ENCODE assay signal across 16 mouse cellular contexts in genomic region chr8:122641406-122641805, GRCm38 (mm10). TPM values are rescaled to one million over a fixed set of nuclear protein-coding genes. Genes with fewer than 3 reads are reported as not detected.
DNase-seq lines count a peak whose midpoint lies in the region; ATAC-seq and TF ChIP-seq lines count a peak whose summit lies in the region.
"Had no signal": no experiment of that assay in that cellular context is flagged by ENCODE, and none has a peak within 500 bp of the region (broad histone marks: within the 10 kb centered on the region; RNA-seq: fewer than 3 reads in every experiment).

No protein-coding gene starts in this region.

- peak; percentile 61 for DNase-seq in left cerebral cortex, adult 11 months (ENCODE audit: low spot score)
- no peak for DNase-seq in left cerebral cortex, postnatal 4 days
- DNase-seq in frontal cortex, postnatal 36 days (ENCODE audit: low spot score in 2 of 2) = peak; percentile 68 to 86
- DNase-seq in left cerebral cortex, adult 8-10 months (ENCODE audit: low spot score in 2 of 2) = peak; percentile 48 to 86
- peak; percentile 77 to 81 for DNase-seq in right cerebral cortex, postnatal 36 days (ENCODE audit: low spot score in 2 of 2)
- no peak for DNase-seq in cerebellum, adult 8-10 months
- no peak for DNase-seq in midbrain, embryonic 10.5 days (ENCODE audit: low spot score)
- DNase-seq: cerebellum, adult 11-12 months; liver; thymus, postnatal 14 days had no signal

- no peak for TF ChIP-seq CTCF in intestine, postnatal 0 days (IDR thresholded peaks at IDR 0.05; ENCODE audit: low read depth)

- H3K9me3 ChIP-seq in intestine, postnatal 0 days (ENCODE audit: control insufficient read depth) = no peaks in the 10 kb centered on the region
- no peaks in the 10 kb centered on the region for H3K9me3 ChIP-seq in midbrain, embryonic 10.5 days (replicated peaks)
- H3K9me3 ChIP-seq: embryonic facial prominence, embryonic 12.5 days had no signal

- 64% methylated on average over 15 of the region's 15 CpGs for WGBS in intestine, postnatal 0 days
- 91% methylated on average over 15 of the region's 15 CpGs for WGBS in midbrain, embryonic 10.5 days

- no peak overlapping the region for H3K27ac ChIP-seq in intestine, postnatal 0 days (ENCODE audit: low read depth, low read length)
- no peak overlapping the region for H3K27ac ChIP-seq in midbrain, embryonic 10.5 days (replicated peaks)
- H3K27ac ChIP-seq: embryonic facial prominence, embryonic 12.5 days had no signal

- ATAC-seq in intestine, postnatal 0 days = no peak
- ATAC-seq: CD4-positive, CD25-positive, alpha-beta regulatory T cell, adult 4 months had no signal

- H3K4me2 ChIP-seq in intestine, postnatal 0 days (replicated peaks; ENCODE audit: low read depth) = no peak overlapping the region
- H3K4me2 ChIP-seq: embryonic facial prominence, embryonic 12.5 days had no signal

- peaks cover 13% of the 10 kb centered on the region; the same call in 1 of the 2 replicates for H3K4me1 ChIP-seq in intestine, postnatal 0 days (replicated peaks; ENCODE audit: control insufficient read depth, insufficient read depth, low read length)
- H3K4me1 ChIP-seq in midbrain, embryonic 10.5 days = peaks cover 55% of the 10 kb centered on the region

- H3K9ac ChIP-seq in intestine, postnatal 0 days (ENCODE audit: low read depth, low read length) = no peak overlapping the region
- H3K9ac ChIP-seq: embryonic facial prominence, embryonic 12.5 days had no signal

- H3K36me3 ChIP-seq in intestine, postnatal 0 days (ENCODE audit: control insufficient read depth, insufficient read depth) = no peaks in the 10 kb centered on the region; the same call in 1 of the 2 replicates
- H3K36me3 ChIP-seq in midbrain, embryonic 10.5 days = no peaks in the 10 kb centered on the region
- H3K36me3 ChIP-seq: embryonic facial prominence, embryonic 12.5 days had no signal

- H3K27me3 ChIP-seq in intestine, postnatal 0 days (replicated peaks; ENCODE audit: control insufficient read depth, insufficient read depth, low read length) = no peaks in the 10 kb centered on the region
- 0 out of 2 replicates have a peak, but pooled peaks cover 3% of the 10 kb centered on the region for H3K27me3 ChIP-seq in midbrain, embryonic 10.5 days (ENCODE audit: low read depth, poor library complexity, severe bottlenecking)
- H3K27me3 ChIP-seq: embryonic facial prominence, embryonic 12.5 days had no signal

- no peak overlapping the region for H3K4me3 ChIP-seq in intestine, postnatal 0 days (ENCODE audit: low read depth, low read length)
- H3K4me3 ChIP-seq in midbrain, embryonic 10.5 days = no peak overlapping the region
- H3K4me3 ChIP-seq: embryonic facial prominence, embryonic 12.5 days had no signal

- intact Hi-C loops in left cerebral cortex, postnatal 4 days (cut with DNase I) = no loop called here

RNA-seq across cellular contexts. Expression of gene Pabpn1l, which starts 18.9 kb away (rescaled TPM):
- not detected for total RNA-seq in left cerebral cortex, postnatal 4 days (2021)
- total RNA-seq in left cerebral cortex, adult 8-10 months (2022) = not detected
- 0.13 TPM in 1 of 2 replicates, not detected in the other for polyA plus RNA-seq in intestine, postnatal 0 days (2015; fragmentation: Nextera tagmentation; extraction: Ambion mirVana)
- not detected in 2 replicates for polyA plus RNA-seq in midbrain, embryonic 10.5 days (2016; fragmentation: Nextera tagmentation; extraction: Ambion mirVana)
- total RNA-seq: adrenal gland, postnatal 14 days had no signal
- polyA plus RNA-seq: CD4-positive, CD25-positive, alpha-beta regulatory T cell, adult 4 months; embryonic facial prominence, embryonic 12.5 days; hindbrain, embryonic 11.5 days; kidney, embryonic 14.5 days had no signal

RNA-seq across cellular contexts. Expression of gene Trappc2l, which starts 30.0 kb away (rescaled TPM):
- 10 to 100 TPM; 63.8 to 74.6 TPM for total RNA-seq in left cerebral cortex, postnatal 4 days (2021)
- 10 to 100 TPM; 73.8 to 84.5 (median 76.0) TPM for total RNA-seq in left cerebral cortex, adult 8-10 months (2022)
- polyA plus RNA-seq in intestine, postnatal 0 days (2015; fragmentation: Nextera tagmentation; extraction: Ambion mirVana) = 136 and 144 TPM in 2 replicates
- 51.0 and 61.2 TPM in 2 replicates for polyA plus RNA-seq in midbrain, embryonic 10.5 days (2016; fragmentation: Nextera tagmentation; extraction: Ambion mirVana)

RNA-seq across cellular contexts. Expression of gene Galns, which starts 30.1 kb away (rescaled TPM):
- total RNA-seq in left cerebral cortex, postnatal 4 days (2021) = 10 to 100 TPM; 10.3 to 10.7 TPM
- 10 to 100 TPM in 3 of 4 experiments, 1 to 10 TPM in 1; 9.3 to 11.5 (median 10.9) TPM for total RNA-seq in left cerebral cortex, adult 8-10 months (2022)
- polyA plus RNA-seq in intestine, postnatal 0 days (2015; fragmentation: Nextera tagmentation; extraction: Ambion mirVana) = 58.1 and 59.0 TPM in 2 replicates
- polyA plus RNA-seq in midbrain, embryonic 10.5 days (2016; fragmentation: Nextera tagmentation; extraction: Ambion mirVana) = 6.6 and 7.7 TPM in 2 replicates

RNA-seq across cellular contexts. Expression of gene Cbfa2t3, which starts 57.5 kb away (rescaled TPM):
- total RNA-seq in left cerebral cortex, postnatal 4 days (2021) = 10 to 100 TPM; 20.7 to 20.8 TPM
- total RNA-seq in left cerebral cortex, adult 8-10 months (2022) = 10 to 100 TPM; 21.6 to 26.5 (median 24.1) TPM
- 5.9 and 7.6 TPM in 2 replicates for polyA plus RNA-seq in intestine, postnatal 0 days (2015; fragmentation: Nextera tagmentation; extraction: Ambion mirVana)
- polyA plus RNA-seq in midbrain, embryonic 10.5 days (2016; fragmentation: Nextera tagmentation; extraction: Ambion mirVana) = 1.9 and 3.4 TPM in 2 replicates

Comparison
In these comparisons a context has a peak if more than half of its experiments do, and no peak if none do; other contexts are left out.
1. DNase-seq: peak in left cerebral cortex, adult 11 months (single experiment), frontal cortex, postnatal 36 days (2 of 2), left cerebral cortex, adult 8-10 months (2 of 2) and right cerebral cortex, postnatal 36 days (2 of 2); none in left cerebral cortex, postnatal 4 days (single experiment), cerebellum, adult 8-10 months (single experiment) and midbrain, embryonic 10.5 days (single experiment).